Mouse (Mus musculus) lung, postnatal 0 days (tissue): Measurements from ENCODE around the gene Rasal1.
A peak's percentile ranks its signal among the peaks of the same experiment; 100 is the strongest.

Experiments
- CTCF ChIP-seq: IDR thresholded peaks from 2 replicates; pipeline ENCODE4 v1.5.1; 2016; ENCODE audit warnings: antibody characterized with exemption, mild to moderate bottlenecking
- EP300 ChIP-seq: IDR thresholded peaks from 2 replicates; pipeline ENCODE4 v1.6.1; 2016; ENCODE audit warnings: antibody characterized with exemption, mild to moderate bottlenecking, control low read depth

GRCm38 (mm10) chr5:120604839-120605238 lies 43.8 kb upstream of the Rasal1 start:
- TF ChIP-seq CTCF (peak; percentile 90), EP300 (no peak)
